Comparison of ENCODE assay signal across 8 mouse cellular contexts in genomic region chr17:24477985-24478600, GRCm38 (mm10). TPM values are rescaled to one million over a fixed set of nuclear protein-coding genes. Genes with fewer than 3 reads are reported as not detected.
A peak's percentile ranks its signal among the peaks of the same experiment; 100 is the strongest.
DNase-seq lines count a peak whose midpoint lies in the region; ATAC-seq and TF ChIP-seq lines count a peak whose summit lies in the region.

No protein-coding gene starts in this region.

- peak overlapping the region; percentile 91 for H3K4me3 ChIP-seq in lung, postnatal 0 days (ENCODE audit: low read depth, low read length)
- H3K4me3 ChIP-seq in hindbrain, postnatal 0 days (ENCODE audit: low read length), result peak overlapping the region; percentile 84
- H3K4me3 ChIP-seq in macrophage (ENCODE audit: inconsistent target), result peak overlapping the region; percentile 68

- no peak for ATAC-seq in lung, postnatal 0 days
- peak; percentile 21; the same call in 1 of the 2 replicates for ATAC-seq in hindbrain, postnatal 0 days

- 42% methylated on average over 11 of the region's 11 CpGs for WGBS in lung, postnatal 0 days
- 44% methylated on average over 11 of the region's 11 CpGs for WGBS in hindbrain, postnatal 0 days
- 62% methylated on average over 11 of the region's 11 CpGs for WGBS in macrophage (ENCODE audit: missing documents)

- TF ChIP-seq EP300 in lung, postnatal 0 days (IDR thresholded peaks at IDR 0.05), result no peak

- DNase-seq in lung, postnatal 0 days (ENCODE audit: low spot score), result peak; percentile 19
- no peak for DNase-seq in lung, postnatal 25 days (ENCODE audit: low spot score)
- DNase-seq in cerebellum, postnatal 14 days, result peak; percentile 54 to 56
- DNase-seq in hindbrain, postnatal 0 days (ENCODE audit: low spot score), result no peak
- DNase-seq in adrenal gland, adult 18-20 months (ENCODE audit: low spot score in 2 of 2), result no peak
- DNase-seq in ovary, postnatal 14 days (ENCODE audit: low spot score), result no peak
- no peak for DNase-seq in frontal cortex, postnatal 36 days (ENCODE audit: low spot score in 2 of 2)

- peaks cover 8% of the 10 kb centered on the region; the same call in 1 of the 2 replicates for H3K4me1 ChIP-seq in lung, postnatal 0 days (ENCODE audit: insufficient read depth, low read depth, low read length)
- H3K4me1 ChIP-seq in hindbrain, postnatal 0 days (ENCODE audit: insufficient read depth, low read length), result 0 out of 2 replicates have a peak, but pooled peaks cover 8% of the 10 kb centered on the region

- peaks cover 17% of the 10 kb centered on the region; the same call in 1 of the 2 replicates for H3K36me3 ChIP-seq in lung, postnatal 0 days (ENCODE audit: insufficient read depth, low read length)
- peaks cover 30% of the 10 kb centered on the region for H3K36me3 ChIP-seq in hindbrain, postnatal 0 days (ENCODE audit: insufficient read depth, low read length)
- H3K36me3 ChIP-seq in macrophage (ENCODE audit: inconsistent target), result peaks cover 30% of the 10 kb centered on the region

- H3K4me2 ChIP-seq in lung, postnatal 0 days (replicated peaks; ENCODE audit: low read depth, low read length), result peak overlapping the region; percentile 49
- H3K4me2 ChIP-seq in hindbrain, postnatal 0 days (ENCODE audit: low read depth, low read length), result peak overlapping the region; percentile 69

- no peak for TF ChIP-seq CTCF in lung, postnatal 0 days (IDR thresholded peaks at IDR 0.05)
- no peak for TF ChIP-seq CTCF in hindbrain, postnatal 0 days (IDR thresholded peaks at IDR 0.05; ENCODE audit: low read depth)

- no peaks in the 10 kb centered on the region for H3K27me3 ChIP-seq in lung, postnatal 0 days (replicated peaks; ENCODE audit: insufficient read depth, low read length)
- no peaks in the 10 kb centered on the region for H3K27me3 ChIP-seq in hindbrain, postnatal 0 days (ENCODE audit: insufficient read depth, low read length)

- H3K9ac ChIP-seq in lung, postnatal 0 days (replicated peaks; ENCODE audit: low read depth), result peak overlapping the region; percentile 5; the same call in 1 of the 2 replicates
- peak overlapping the region; percentile 82 for H3K9ac ChIP-seq in hindbrain, postnatal 0 days (replicated peaks; ENCODE audit: low read length)

- no peak overlapping the region for H3K27ac ChIP-seq in lung, postnatal 0 days (ENCODE audit: low read length)
- peak overlapping the region; percentile 96; the same call in 1 of the 2 replicates for H3K27ac ChIP-seq in hindbrain, postnatal 0 days
- no peak overlapping the region for H3K27ac ChIP-seq in macrophage

- peaks cover 9% of the 10 kb centered on the region; the same call in 1 of the 2 replicates for H3K79me2 ChIP-seq in macrophage (ENCODE audit: inconsistent target)

- no peaks in the 10 kb centered on the region for H3K9me3 ChIP-seq in lung, postnatal 0 days (ENCODE audit: low read length)
- H3K9me3 ChIP-seq in hindbrain, postnatal 0 days (ENCODE audit: low read length), result no peaks in the 10 kb centered on the region

RNA-seq across cellular contexts. Expression of gene Mlst8, which starts 0.8 kb away (rescaled TPM):
- 13.0 and 14.4 TPM in 2 replicates for polyA plus RNA-seq in lung, postnatal 0 days (2015; fragmentation: Nextera tagmentation; extraction: Ambion mirVana)
- 45.9 and 55.3 TPM in 2 replicates for total RNA-seq in hindbrain, postnatal 0 days (2014; rRNA removed)
- 26.3 and 26.4 TPM in 2 replicates for polyA plus RNA-seq in hindbrain, postnatal 0 days (2015; fragmentation: Nextera tagmentation; extraction: Ambion mirVana)
- total RNA-seq in macrophage (2018; cell fraction: chromatin; rRNA removed), result 10 to 100 TPM in 20 of 26 experiments, 1 to 10 TPM in 6; 4.1 to 47.2 (median 23.0) TPM
- 10 to 100 TPM in 7 of 26 experiments, 1 to 10 TPM in 19; 1.7 to 14.0 (median 8.5) TPM for total RNA-seq in macrophage (2018; cell fraction: cytosol; rRNA removed)
- total RNA-seq in macrophage (2018; cell fraction: nucleus; rRNA removed), result 10 to 100 TPM in 16 of 26 experiments, 1 to 10 TPM in 10; 3.9 to 36.4 (median 12.4) TPM
- polyA plus RNA-seq in macrophage (2018), result 10.9 to 13.2 TPM (median 11.6 TPM) in 3 replicates
- total RNA-seq in adrenal gland, adult 18-20 months (2021), result 10 to 100 TPM; 24.6 to 26.5 TPM

RNA-seq across cellular contexts. Expression of gene Bricd5, which starts 4.4 kb away (rescaled TPM):
- polyA plus RNA-seq in lung, postnatal 0 days (2015; fragmentation: Nextera tagmentation; extraction: Ambion mirVana), result not detected in 2 replicates
- 0.47 and 4.0 TPM in 2 replicates for total RNA-seq in hindbrain, postnatal 0 days (2014; rRNA removed)
- polyA plus RNA-seq in hindbrain, postnatal 0 days (2015; fragmentation: Nextera tagmentation; extraction: Ambion mirVana), result 1.3 and 1.4 TPM in 2 replicates
- under 1 TPM in 1 of 26 experiments, not detected in 25; 0.78 TPM for total RNA-seq in macrophage (2018; cell fraction: chromatin; rRNA removed)
- total RNA-seq in macrophage (2018; cell fraction: cytosol; rRNA removed), result not detected
- total RNA-seq in macrophage (2018; cell fraction: nucleus; rRNA removed), result not detected
- polyA plus RNA-seq in macrophage (2018), result not detected in 3 replicates
- under 1 TPM; 0.42 to 0.53 TPM for total RNA-seq in adrenal gland, adult 18-20 months (2021)

RNA-seq across cellular contexts. Expression of gene Pgp, which starts 7.9 kb away (rescaled TPM):
- 40.4 and 42.5 TPM in 2 replicates for polyA plus RNA-seq in lung, postnatal 0 days (2015; fragmentation: Nextera tagmentation; extraction: Ambion mirVana)
- 71.7 and 74.1 TPM in 2 replicates for total RNA-seq in hindbrain, postnatal 0 days (2014; rRNA removed)
- 94.1 and 97.6 TPM in 2 replicates for polyA plus RNA-seq in hindbrain, postnatal 0 days (2015; fragmentation: Nextera tagmentation; extraction: Ambion mirVana)
- total RNA-seq in macrophage (2018; cell fraction: chromatin; rRNA removed), result 1 to 10 TPM in 20 of 26 experiments, under 1 TPM in 6; 0.60 to 7.0 (median 2.1) TPM
- 10 to 100 TPM in 15 of 26 experiments, 1 to 10 TPM in 11; 5.4 to 17.1 (median 11.1) TPM for total RNA-seq in macrophage (2018; cell fraction: cytosol; rRNA removed)
- total RNA-seq in macrophage (2018; cell fraction: nucleus; rRNA removed), result 10 to 100 TPM in 3 of 26 experiments, 1 to 10 TPM in 23; 1.8 to 15.1 (median 4.9) TPM
- 7.0 to 22.6 TPM (median 15.0 TPM) in 3 replicates for polyA plus RNA-seq in macrophage (2018)
- total RNA-seq in adrenal gland, adult 18-20 months (2021), result 10 to 100 TPM; 85.8 to 86.4 TPM

RNA-seq across cellular contexts. Expression of gene E4f1, which starts 8.0 kb away (rescaled TPM):
- 15.7 and 17.5 TPM in 2 replicates for polyA plus RNA-seq in lung, postnatal 0 days (2015; fragmentation: Nextera tagmentation; extraction: Ambion mirVana)
- 32.4 and 36.3 TPM in 2 replicates for total RNA-seq in hindbrain, postnatal 0 days (2014; rRNA removed)
- 28.0 and 33.5 TPM in 2 replicates for polyA plus RNA-seq in hindbrain, postnatal 0 days (2015; fragmentation: Nextera tagmentation; extraction: Ambion mirVana)
- 10 to 100 TPM; 26.5 to 93.8 (median 57.3) TPM for total RNA-seq in macrophage (2018; cell fraction: chromatin; rRNA removed)
- 10 to 100 TPM in 4 of 26 experiments, 1 to 10 TPM in 22; 3.0 to 12.4 (median 7.3) TPM for total RNA-seq in macrophage (2018; cell fraction: cytosol; rRNA removed)
- total RNA-seq in macrophage (2018; cell fraction: nucleus; rRNA removed), result 10 to 100 TPM; 12.2 to 65.4 (median 33.9) TPM
- 7.7 to 13.8 TPM (median 10.3 TPM) in 3 replicates for polyA plus RNA-seq in macrophage (2018)
- total RNA-seq in adrenal gland, adult 18-20 months (2021), result 10 to 100 TPM; 21.9 to 23.1 TPM

RNA-seq across cellular contexts. Expression of gene Caskin1, which starts 10.3 kb away (rescaled TPM):
- 0.15 and 0.33 TPM in 2 replicates for polyA plus RNA-seq in lung, postnatal 0 days (2015; fragmentation: Nextera tagmentation; extraction: Ambion mirVana)
- total RNA-seq in hindbrain, postnatal 0 days (2014; rRNA removed), result 152 and 163 TPM in 2 replicates
- 42.1 and 43.7 TPM in 2 replicates for polyA plus RNA-seq in hindbrain, postnatal 0 days (2015; fragmentation: Nextera tagmentation; extraction: Ambion mirVana)
- total RNA-seq in macrophage (2018; cell fraction: chromatin; rRNA removed), result 1 to 10 TPM in 1 of 26 experiments, under 1 TPM in 10, not detected in 15; 0.09 to 1.2 (median 0.42) TPM
- total RNA-seq in macrophage (2018; cell fraction: cytosol; rRNA removed), result under 1 TPM in 3 of 26 experiments, not detected in 23; 0.03 to 0.05 (median 0.04) TPM
- under 1 TPM in 7 of 26 experiments, not detected in 19; 0.06 to 0.21 (median 0.15) TPM for total RNA-seq in macrophage (2018; cell fraction: nucleus; rRNA removed)
- not detected in 3 replicates for polyA plus RNA-seq in macrophage (2018)
- total RNA-seq in adrenal gland, adult 18-20 months (2021), result 10 to 100 TPM; 16.0 to 31.5 TPM

Comparison
In these comparisons a context has a peak if more than half of its experiments do, and no peak if none do; other contexts are left out.
1. DNase-seq: peak in lung, postnatal 0 days (single experiment) and cerebellum, postnatal 14 days (2 of 2); none in lung, postnatal 25 days (single experiment), hindbrain, postnatal 0 days (single experiment), adrenal gland, adult 18-20 months (0 of 2), ovary, postnatal 14 days (single experiment) and frontal cortex, postnatal 36 days (0 of 2).
2. Peak in every context shown above with its lines, with median percentiles within 50 percentile points of each other: H3K4me3 ChIP-seq.